Mouse (Mus musculus): ENCODE results near the gene Frmd4b.

- TF ChIP-seq CTCF (IDR thresholded peaks at IDR 0.05) (no peak), EP300 (IDR thresholded peaks at IDR 0.05) (no peak)
Observed at GRCm38 (mm10) chr6:97449806-97450205, 167.5 kb downstream of the Frmd4b start.

All from lung, postnatal 0 days (tissue).